Mouse (Mus musculus): ENCODE measurements at regions not wholly inside any gene's neighbourhood (a gene's known extent, or its start where the extent isn't known, plus 50 kb on each side); places are given as distances from the start of the nearest gene placed in this dataset.

GRCm38 (mm10) chr8:91997023-91997891 lies 195.4 kb upstream of the Irx3 start:
- no peak for DNase-seq

DNA sequence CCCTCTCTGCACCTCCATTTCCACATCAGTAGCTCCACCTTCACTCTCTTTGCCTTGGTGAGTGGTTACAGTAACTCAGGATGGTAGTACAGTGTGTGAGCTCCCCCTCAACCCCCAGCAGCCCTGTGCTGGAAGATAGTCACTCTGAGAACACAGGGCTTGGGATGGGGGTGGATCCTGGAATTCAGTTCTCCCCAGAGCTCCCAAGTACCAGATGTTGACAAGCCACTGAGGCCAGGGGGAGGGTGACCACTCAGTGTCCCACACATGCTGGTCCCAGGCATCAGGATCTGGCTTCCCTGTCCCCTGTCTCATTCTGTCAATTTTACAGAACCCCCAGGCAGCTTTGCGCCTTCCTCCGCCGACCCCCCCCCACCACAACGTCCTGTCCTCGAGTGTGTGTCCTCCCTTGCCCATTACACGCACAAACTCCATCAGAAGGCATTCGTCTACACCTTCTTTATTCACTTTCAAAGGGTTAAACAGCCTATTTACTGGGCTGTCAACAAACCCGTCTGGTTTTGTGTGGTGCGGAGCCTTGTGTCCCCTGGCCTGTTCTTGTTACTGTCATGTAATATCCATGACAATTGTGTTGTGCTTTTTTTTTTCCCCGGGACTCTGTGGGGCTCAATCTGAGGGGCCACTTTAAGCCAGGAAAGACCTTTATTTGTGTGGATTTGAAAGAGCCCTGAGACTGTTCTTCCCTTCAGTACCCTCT lies 194.6 kb upstream of the Irx3 start:
- no peak for DNase-seq

DNA sequence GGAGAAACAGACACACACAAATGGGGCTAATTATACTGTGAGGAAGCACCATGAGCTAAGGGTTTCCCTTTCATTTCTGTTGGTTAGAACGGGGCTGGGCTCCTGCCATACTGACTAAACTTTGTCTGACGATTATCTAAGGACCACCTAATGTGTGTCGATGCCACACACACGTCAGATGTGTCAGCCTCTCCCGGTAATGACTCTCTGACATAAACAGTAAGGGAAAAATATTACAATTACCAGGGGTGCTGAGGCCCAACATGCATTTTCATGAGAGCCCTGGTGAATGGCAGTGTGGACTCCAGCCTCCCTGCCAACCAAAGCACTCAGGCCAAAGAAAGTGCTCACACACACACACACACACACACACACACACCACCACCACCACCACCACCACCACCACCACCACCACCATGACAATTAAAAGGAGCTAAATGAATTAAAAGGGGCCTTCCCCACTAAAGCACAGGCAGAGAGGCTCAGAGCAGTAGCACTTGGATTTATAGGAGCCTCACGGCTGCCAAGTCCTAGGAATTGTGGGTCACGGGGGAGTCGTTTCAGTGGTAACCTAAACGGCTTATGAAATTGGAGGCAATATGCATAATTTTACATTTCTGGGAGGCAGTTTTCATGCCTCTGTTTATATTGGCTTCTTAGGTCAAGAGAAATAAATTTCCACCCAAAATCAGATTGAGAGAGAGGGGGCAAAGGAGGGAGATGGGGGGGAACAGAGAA lies 193.7 kb upstream of the Irx3 start:
- no peak for DNase-seq

GRCm38 (mm10) chr8:91991542-91992452 lies 189.9 kb upstream of the Irx3 start:
- DNase-seq: peak; percentile 50

DNA sequence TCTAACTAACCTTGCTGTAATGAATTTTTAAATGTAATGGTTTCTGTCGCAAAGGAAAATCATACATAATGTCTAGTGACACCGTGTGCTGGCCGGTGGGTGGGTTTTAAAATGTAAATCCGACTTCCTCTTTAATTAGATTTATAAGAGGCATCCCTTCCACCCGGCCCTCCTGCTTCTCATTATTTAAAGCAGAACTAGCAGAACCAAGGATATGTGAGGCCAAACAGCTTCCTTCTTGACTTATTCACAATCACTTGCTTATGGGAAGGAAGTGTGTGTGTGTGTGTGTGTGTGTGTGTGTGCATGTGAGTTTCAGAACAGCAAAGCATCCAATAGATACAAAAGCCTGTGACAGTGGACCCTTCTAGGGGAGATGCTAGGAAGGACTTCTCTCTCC lies 189.1 kb upstream of the Irx3 start:
- DNase-seq: no peak

DNA sequence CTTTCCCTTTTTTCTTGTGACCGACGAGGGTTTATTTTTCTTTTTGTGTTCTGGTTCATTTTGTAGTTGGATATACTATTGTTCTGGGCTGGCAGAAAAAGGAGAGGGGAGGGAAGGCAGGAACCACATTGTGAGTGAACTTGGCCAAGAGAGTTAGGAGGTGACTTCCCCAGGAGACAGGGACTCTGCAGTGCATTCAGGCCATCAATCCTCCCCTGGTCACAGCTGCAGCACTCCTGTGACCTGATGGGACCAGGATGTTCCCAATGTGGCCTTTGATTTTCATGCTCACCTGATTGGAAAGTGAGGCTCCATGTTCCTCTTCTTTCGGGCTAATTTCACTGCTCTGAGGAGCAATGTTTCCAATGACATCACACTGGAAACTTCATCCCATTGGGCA lies 188.2 kb upstream of the Irx3 start:
- DNase-seq: no peak

GRCm38 (mm10) chr8:91988866-91989633 lies 187.2 kb upstream of the Irx3 start:
- DNase-seq: no peak

GRCm38 (mm10) chr8:91987854-91988253 lies 186.0 kb upstream of the Irx3 start:
- peak in 1 of 2 experiments; percentile 43 for DNase-seq

DNA sequence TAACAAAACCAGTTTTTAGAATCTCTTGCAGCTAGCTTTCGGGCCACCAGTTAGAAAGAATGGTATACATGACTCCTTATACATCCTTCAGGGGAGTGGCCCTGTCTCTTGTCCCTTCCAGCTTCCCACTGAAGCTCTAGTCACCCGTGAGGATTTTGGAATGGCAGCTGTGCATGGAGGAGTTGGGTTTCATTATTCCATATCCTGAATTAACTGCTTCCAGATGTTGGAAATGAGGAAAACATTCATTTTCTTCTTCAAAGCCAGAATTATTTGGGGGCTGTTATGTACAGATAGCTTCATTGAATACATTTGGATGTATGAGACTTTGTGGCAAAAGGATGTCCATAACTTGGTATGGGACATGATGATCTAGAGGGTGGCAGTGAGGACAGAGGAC lies 181.3 kb upstream of the Irx3 start:
- no peak for DNase-seq

DNA sequence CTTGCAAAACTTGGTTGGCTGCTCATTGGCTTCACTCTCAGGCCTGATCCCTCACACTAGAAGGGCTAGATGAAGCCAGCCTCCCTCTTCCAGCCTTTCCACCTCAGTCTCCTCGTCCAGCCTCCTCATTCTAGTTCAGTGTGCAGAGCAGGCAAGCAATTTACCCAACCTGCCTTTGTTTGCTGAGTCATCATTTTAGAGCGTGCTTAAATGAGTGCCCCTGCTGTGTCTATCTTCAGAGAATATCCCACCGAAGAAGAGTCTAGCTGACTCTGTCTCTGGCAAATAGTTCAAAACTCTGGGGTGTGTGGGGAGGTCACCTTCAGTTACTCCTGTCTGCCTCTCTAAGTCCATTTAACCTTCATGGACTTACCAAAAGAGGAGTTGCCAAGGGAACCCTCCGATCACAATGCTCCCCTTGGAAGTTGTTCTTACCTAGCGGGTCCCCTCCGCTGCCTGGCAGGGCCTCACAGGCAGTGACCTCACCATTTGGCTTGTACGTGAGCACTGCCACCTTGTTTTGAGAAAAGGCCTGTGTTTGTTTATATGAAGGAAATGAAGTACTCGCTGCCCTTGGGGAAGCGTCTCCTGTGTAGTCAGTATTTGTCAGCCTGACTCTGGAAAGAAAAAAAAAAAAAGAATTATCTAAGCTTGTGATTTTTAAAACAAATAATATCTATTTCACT lies 175.2 kb upstream of the Irx3 start:
- DNase-seq: no peak

DNA sequence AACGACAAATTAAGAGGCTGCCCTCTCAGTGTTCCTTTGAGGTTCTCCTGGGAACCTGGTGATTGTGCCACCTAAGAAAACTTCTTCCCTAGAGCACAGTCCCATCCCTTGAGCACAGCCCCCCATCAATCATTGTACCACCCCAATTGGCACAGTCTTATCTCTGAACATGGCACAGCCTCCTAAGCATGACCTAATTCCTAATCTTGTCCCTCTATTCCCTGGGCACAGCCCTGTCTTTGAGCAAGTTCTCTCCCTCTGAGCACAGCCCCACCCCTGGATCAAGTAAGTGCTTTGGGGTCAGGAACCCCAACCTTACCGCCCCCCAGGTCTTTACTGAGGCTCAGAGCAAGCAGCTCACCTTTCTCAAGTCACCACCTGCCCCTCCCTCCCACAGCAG lies 173.6 kb upstream of the Irx3 start:
- no peak for DNase-seq

- DNase-seq: no peak
These were observed 172.8 kb upstream of the Irx3 start for GRCm38 (mm10) chr8:91974636-91975035.

GRCm38 (mm10) chr8:91973951-91974439 lies 172.1 kb upstream of the Irx3 start:
- DNase-seq: no peak

GRCm38 (mm10) chr8:91967407-91967806 lies 165.5 kb upstream of the Irx3 start:
- DNase-seq: peak; percentile 25 to 30

GRCm38 (mm10) chr8:91966891-91967370 lies 165.1 kb upstream of the Irx3 start:
- DNase-seq: peak; percentile 67 to 70

DNA sequence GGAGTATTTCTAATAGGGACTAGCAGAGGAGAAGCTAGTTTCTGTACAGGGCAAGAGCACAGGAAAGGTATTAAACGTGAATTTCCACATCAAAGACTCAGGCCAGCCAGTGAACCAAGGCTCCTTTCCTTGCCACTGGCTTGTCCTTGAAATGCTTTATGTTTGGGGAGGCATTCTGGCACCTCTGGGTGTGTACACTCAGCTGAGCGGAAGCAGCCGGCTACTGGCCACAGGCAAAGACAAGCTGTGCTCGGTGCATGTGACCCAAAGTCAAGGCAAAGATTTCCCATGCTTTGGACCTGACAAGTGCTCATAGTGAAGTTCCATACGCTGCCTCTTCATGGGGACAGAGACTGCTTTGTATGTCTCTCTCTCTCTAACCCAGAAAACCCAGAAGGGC lies 159.8 kb upstream of the Irx3 start:
- no peak for DNase-seq

- DNase-seq: peak; percentile 84 to 88
These were observed 153.3 kb upstream of the Irx3 start for GRCm38 (mm10) chr8:91955170-91955569.

- no peak for DNase-seq
These were observed 151.1 kb upstream of the Irx3 start for GRCm38 (mm10) chr8:91952981-91953380.

GRCm38 (mm10) chr8:91949110-91949509 lies 147.2 kb upstream of the Irx3 start:
- no peak for DNase-seq

- DNase-seq: no peak
These were observed 146.5 kb upstream of the Irx3 start for GRCm38 (mm10) chr8:91948173-91948940.
